Mouse (Mus musculus) neural tube, embryonic 15.5 days (tissue): ENCODE measurements at regions not wholly inside any gene's neighbourhood (a gene's known extent, or its start where the extent isn't known, plus 50 kb on each side); places are given as distances from the start of the nearest gene placed in this dataset.

Experiments used
- ATAC-seq: fragments of 200-750 bp; cut with Nextera tagmentation; 2 replicates; pipeline ENCODE4 v1.8.0; 2017; ENCODE audit warnings: mild to moderate bottlenecking, moderate TSS enrichment, moderate library complexity; ENCODE audit not compliant: low FRiP score
- H3K27ac ChIP-seq: fragments of 300-500 bp; sonication (generic); replicated peaks from 2 replicates; pipeline ENCODE4 v1.5.1; 2015; ENCODE audit warnings: mild to moderate bottlenecking, inconsistent platforms
- H3K27me3 ChIP-seq: fragments of 300-500 bp; sonication (generic); replicated peaks from 2 replicates; pipeline ENCODE4 v1.6.1; 2015; ENCODE audit warnings: inconsistent platforms
- H3K36me3 ChIP-seq: fragments of 300-500 bp; sonication (generic); 2 replicates; pipeline ENCODE4 v1.6.1; 2015; ENCODE audit warnings: inconsistent platforms
- H3K4me1 ChIP-seq: fragments of 300-500 bp; sonication (generic); 2 replicates; pipeline ENCODE4 v1.6.1; 2015; ENCODE audit warnings: inconsistent platforms
- H3K4me2 ChIP-seq: fragments of 300-500 bp; sonication (generic); 2 replicates; pipeline ENCODE4 v1.6.1; 2015; ENCODE audit warnings: inconsistent platforms, mild to moderate bottlenecking, moderate library complexity
- H3K4me3 ChIP-seq: fragments of 300-500 bp; sonication (generic); replicated peaks from 2 replicates; pipeline ENCODE4 v1.5.1; 2015; ENCODE audit warnings: mild to moderate bottlenecking, inconsistent platforms
- H3K9ac ChIP-seq: fragments of 300-500 bp; sonication (generic); replicated peaks from 2 replicates; pipeline ENCODE4 v1.6.1; 2015; ENCODE audit warnings: mild to moderate bottlenecking, inconsistent platforms
- H3K9me3 ChIP-seq: fragments of 300-500 bp; sonication (generic); replicated peaks from 2 replicates; pipeline ENCODE4 v1.6.1; 2016; ENCODE audit warnings: inconsistent platforms
- WGBS: fragments of 180-500 bp; shearing (Covaris S2); methylation state at CpG from one replicate; pipeline ENCODE4 v1.1.7; 2015; ENCODE audit warnings: mixed read lengths; 5-methylcytosine and 5-hydroxymethylcytosine counted together

- Histone ChIP-seq H3K4me2 (no peak overlapping the region), H3K9ac (no peak overlapping the region), H3K27ac (no peak overlapping the region), H3K4me3 (no peak overlapping the region), H3K36me3 (no peaks in the 10 kb centered on the region), H3K27me3 (no peaks in the 10 kb centered on the region), H3K4me1 (peaks cover 9% of the 10 kb centered on the region; the same call in 1 of the 2 replicates), H3K9me3 (no peaks in the 10 kb centered on the region)
- WGBS, result 68% methylated on average over 4 of the region's 4 CpGs
- ATAC-seq, result no peak
These were observed 213.7 kb downstream of the Hs3st3b1 start for GRCm38 (mm10) chr11:63708412-63708811.

GRCm38 (mm10) chr11:63712053-63712864 lies 209.8 kb downstream of the Hs3st3b1 start:
- 73% methylated on average over 15 of the region's 15 CpGs for WGBS
- Histone ChIP-seq H3K4me3 (no peak overlapping the region), H3K27me3 (no peaks in the 10 kb centered on the region), H3K9ac (no peak overlapping the region), H3K36me3 (no peaks in the 10 kb centered on the region), H3K27ac (no peak overlapping the region), H3K4me2 (no peak overlapping the region), H3K4me1 (0 out of 2 replicates have a peak, but pooled peaks cover 3% of the 10 kb centered on the region), H3K9me3 (no peaks in the 10 kb centered on the region)
- no peak for ATAC-seq

GRCm38 (mm10) chr11:63722261-63722660 lies 199.8 kb downstream of the Hs3st3b1 start:
- Histone ChIP-seq H3K9me3 (no peaks in the 10 kb centered on the region), H3K4me2 (no peak overlapping the region), H3K9ac (no peak overlapping the region), H3K27ac (no peak overlapping the region), H3K4me3 (no peak overlapping the region), H3K36me3 (no peaks in the 10 kb centered on the region), H3K27me3 (no peaks in the 10 kb centered on the region), H3K4me1 (no peaks in the 10 kb centered on the region)
- WGBS, result 94% methylated on average over 5 of the region's 5 CpGs
- ATAC-seq, result no peak

GRCm38 (mm10) chr11:63730880-63731279 lies 191.2 kb downstream of the Hs3st3b1 start:
- H3K27me3 ChIP-seq, result no peaks in the 10 kb centered on the region
- no peak overlapping the region for H3K9ac ChIP-seq
- 0 out of 2 replicates have a peak, but pooled peaks cover 4% of the 10 kb centered on the region for H3K4me1 ChIP-seq
- H3K27ac ChIP-seq, result no peak overlapping the region
- no peaks in the 10 kb centered on the region for H3K36me3 ChIP-seq
- H3K4me2 ChIP-seq, result no peak overlapping the region
- no peaks in the 10 kb centered on the region for H3K9me3 ChIP-seq
- no peak for ATAC-seq
- H3K4me3 ChIP-seq, result no peak overlapping the region
- WGBS, result 63% methylated on average over 9 of the region's 9 CpGs

- H3K9ac ChIP-seq, result no peak overlapping the region
- 46% methylated on average over 5 of the region's 5 CpGs for WGBS
- no peak overlapping the region for H3K4me2 ChIP-seq
- ATAC-seq, result no peak
- no peak overlapping the region for H3K27ac ChIP-seq
- no peaks in the 10 kb centered on the region for H3K27me3 ChIP-seq
- H3K36me3 ChIP-seq, result no peaks in the 10 kb centered on the region
- peaks cover 8% of the 10 kb centered on the region; the same call in 1 of the 2 replicates for H3K4me1 ChIP-seq
- no peak overlapping the region for H3K4me3 ChIP-seq
- no peaks in the 10 kb centered on the region for H3K9me3 ChIP-seq
These were observed 168.8 kb downstream of the Hs3st3b1 start for GRCm38 (mm10) chr11:63753260-63753659.

GRCm38 (mm10) chr11:63754826-63755225 lies 167.3 kb downstream of the Hs3st3b1 start:
- 82% methylated on average over 3 of the region's 3 CpGs for WGBS
- peaks cover 8% of the 10 kb centered on the region; the same call in 1 of the 2 replicates for H3K4me1 ChIP-seq
- no peaks in the 10 kb centered on the region for H3K36me3 ChIP-seq
- ATAC-seq, result no peak
- H3K4me3 ChIP-seq, result no peak overlapping the region
- H3K27ac ChIP-seq, result no peak overlapping the region
- no peaks in the 10 kb centered on the region for H3K27me3 ChIP-seq
- H3K4me2 ChIP-seq, result no peak overlapping the region
- H3K9me3 ChIP-seq, result no peaks in the 10 kb centered on the region
- no peak overlapping the region for H3K9ac ChIP-seq

- WGBS, result 92% methylated on average over 3 of the region's 3 CpGs
- no peak for ATAC-seq
- Histone ChIP-seq H3K27me3 (no peaks in the 10 kb centered on the region), H3K9ac (no peak overlapping the region), H3K27ac (no peak overlapping the region), H3K4me2 (no peak overlapping the region), H3K4me3 (no peak overlapping the region), H3K4me1 (peaks cover 2% of the 10 kb centered on the region; the same call in 1 of the 2 replicates), H3K36me3 (no peaks in the 10 kb centered on the region), H3K9me3 (no peaks in the 10 kb centered on the region)
These were observed 163.8 kb downstream of the Hs3st3b1 start for GRCm38 (mm10) chr11:63758313-63758712.

GRCm38 (mm10) chr11:63761561-63761960 lies 160.5 kb downstream of the Hs3st3b1 start:
- no peak overlapping the region for H3K27ac ChIP-seq
- H3K36me3 ChIP-seq, result no peaks in the 10 kb centered on the region
- H3K4me3 ChIP-seq, result no peak overlapping the region
- H3K4me2 ChIP-seq, result no peak overlapping the region
- no peaks in the 10 kb centered on the region for H3K27me3 ChIP-seq
- H3K9me3 ChIP-seq, result no peaks in the 10 kb centered on the region
- 85% methylated on average over 6 of the region's 6 CpGs for WGBS
- no peak overlapping the region for H3K9ac ChIP-seq
- no peak for ATAC-seq
- no peaks in the 10 kb centered on the region for H3K4me1 ChIP-seq

- 84% methylated on average over 10 of the region's 10 CpGs for WGBS
- no peak for ATAC-seq
These were observed 154.3 kb downstream of the Hs3st3b1 start for GRCm38 (mm10) chr11:63767631-63768250.

GRCm38 (mm10) chr11:63769738-63770137 lies 152.4 kb downstream of the Hs3st3b1 start:
- no peak overlapping the region for H3K27ac ChIP-seq
- no peak overlapping the region for H3K4me3 ChIP-seq
- H3K4me1 ChIP-seq, result no peaks in the 10 kb centered on the region
- no peak overlapping the region for H3K9ac ChIP-seq
- H3K9me3 ChIP-seq, result no peaks in the 10 kb centered on the region
- ATAC-seq, result no peak
- no peak overlapping the region for H3K4me2 ChIP-seq
- no peaks in the 10 kb centered on the region for H3K27me3 ChIP-seq
- no peaks in the 10 kb centered on the region for H3K36me3 ChIP-seq
- 95% methylated on average over 2 of the region's 2 CpGs for WGBS

More at GRCm38 (mm10) chr11:63767631-63768250, 154.3 kb downstream of the Hs3st3b1 start:
- no peak overlapping the region for H3K9ac ChIP-seq
- H3K36me3 ChIP-seq, result no peaks in the 10 kb centered on the region
- H3K9me3 ChIP-seq, result no peaks in the 10 kb centered on the region
- H3K27me3 ChIP-seq, result no peaks in the 10 kb centered on the region
- H3K27ac ChIP-seq, result no peak overlapping the region
- H3K4me1 ChIP-seq, result no peaks in the 10 kb centered on the region
- H3K4me2 ChIP-seq, result no peak overlapping the region
- no peak overlapping the region for H3K4me3 ChIP-seq

GRCm38 (mm10) chr11:63775382-63775781 lies 146.7 kb downstream of the Hs3st3b1 start:
- Histone ChIP-seq H3K4me2 (no peak overlapping the region), H3K4me1 (0 out of 2 replicates have a peak, but pooled peaks cover 7% of the 10 kb centered on the region), H3K9me3 (no peaks in the 10 kb centered on the region), H3K4me3 (no peak overlapping the region), H3K27me3 (no peaks in the 10 kb centered on the region), H3K36me3 (no peaks in the 10 kb centered on the region), H3K9ac (no peak overlapping the region), H3K27ac (no peak overlapping the region)
- 55% methylated on average over 6 of the region's 6 CpGs for WGBS
- no peak for ATAC-seq

- ATAC-seq, result no peak
- no peak overlapping the region for H3K4me3 ChIP-seq
- H3K27ac ChIP-seq, result no peak overlapping the region
- no peak overlapping the region for H3K4me2 ChIP-seq
- H3K36me3 ChIP-seq, result no peaks in the 10 kb centered on the region
- no peaks in the 10 kb centered on the region for H3K27me3 ChIP-seq
- no peaks in the 10 kb centered on the region for H3K9me3 ChIP-seq
- WGBS, result 82% methylated on average over 6 of the region's 6 CpGs
- 0 out of 2 replicates have a peak, but pooled peaks cover 7% of the 10 kb centered on the region for H3K4me1 ChIP-seq
- no peak overlapping the region for H3K9ac ChIP-seq
These were observed 142.7 kb downstream of the Hs3st3b1 start for GRCm38 (mm10) chr11:63779371-63779770.
